Mouse (Mus musculus) lung, postnatal 25 days (tissue): ENCODE measurements around the gene Fam181a.

Experiments used
- DNase-seq: peaks from one replicate; pipeline ENCODE4 v3.0.0; 2022; ENCODE audit warnings: low spot score

Fam181a gene

GRCm38 (mm10) chr12:103356415-103356748, 45.6 kb downstream of the Fam181a start:
- DNase-seq: no peak

DNA sequence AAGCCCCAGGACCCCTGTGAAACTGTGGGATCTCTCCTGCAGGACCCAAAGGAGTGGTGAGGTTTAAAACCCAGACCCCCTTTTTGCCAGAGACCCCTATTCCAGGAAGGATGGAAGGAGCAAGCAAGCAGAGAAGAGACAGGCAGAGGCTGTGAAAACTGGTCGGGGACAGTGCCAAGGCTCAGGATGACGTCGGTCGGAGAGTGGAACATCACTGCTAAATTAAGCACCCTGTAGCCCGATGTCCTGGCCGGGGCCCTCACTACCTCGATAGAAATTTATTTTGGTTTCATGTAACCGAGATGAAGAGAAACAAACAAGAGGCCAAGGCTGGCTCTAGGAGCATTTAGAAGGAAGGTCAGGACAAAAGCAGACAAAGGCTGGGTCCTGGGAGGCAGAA, 47.4 kb downstream of the Fam181a start:
- no peak for DNase-seq

- no peak for DNase-seq
These were observed 48.4 kb downstream of the Fam181a start for GRCm38 (mm10) chr12:103358951-103359801.

DNA sequence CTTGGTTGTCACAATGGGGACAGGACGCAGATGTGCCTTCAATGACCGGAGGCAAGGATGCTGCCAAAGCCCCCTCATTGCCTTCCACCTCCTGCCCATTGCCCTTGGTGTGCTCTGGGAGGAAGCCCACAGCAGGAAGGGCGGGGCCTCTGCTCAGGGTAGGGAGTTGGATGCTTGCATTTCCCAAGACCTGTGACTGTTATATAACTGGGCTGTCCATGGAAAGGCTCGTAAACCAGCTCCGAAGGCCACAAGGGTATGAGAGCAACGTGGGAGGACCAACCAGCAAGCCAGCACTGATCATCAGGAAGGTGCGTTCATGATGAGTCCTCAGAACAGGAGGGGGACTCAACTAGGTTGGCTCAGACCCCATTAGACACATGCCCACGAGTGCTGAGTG, 50.0 kb downstream of the Fam181a start:
- no peak for DNase-seq

DNA sequence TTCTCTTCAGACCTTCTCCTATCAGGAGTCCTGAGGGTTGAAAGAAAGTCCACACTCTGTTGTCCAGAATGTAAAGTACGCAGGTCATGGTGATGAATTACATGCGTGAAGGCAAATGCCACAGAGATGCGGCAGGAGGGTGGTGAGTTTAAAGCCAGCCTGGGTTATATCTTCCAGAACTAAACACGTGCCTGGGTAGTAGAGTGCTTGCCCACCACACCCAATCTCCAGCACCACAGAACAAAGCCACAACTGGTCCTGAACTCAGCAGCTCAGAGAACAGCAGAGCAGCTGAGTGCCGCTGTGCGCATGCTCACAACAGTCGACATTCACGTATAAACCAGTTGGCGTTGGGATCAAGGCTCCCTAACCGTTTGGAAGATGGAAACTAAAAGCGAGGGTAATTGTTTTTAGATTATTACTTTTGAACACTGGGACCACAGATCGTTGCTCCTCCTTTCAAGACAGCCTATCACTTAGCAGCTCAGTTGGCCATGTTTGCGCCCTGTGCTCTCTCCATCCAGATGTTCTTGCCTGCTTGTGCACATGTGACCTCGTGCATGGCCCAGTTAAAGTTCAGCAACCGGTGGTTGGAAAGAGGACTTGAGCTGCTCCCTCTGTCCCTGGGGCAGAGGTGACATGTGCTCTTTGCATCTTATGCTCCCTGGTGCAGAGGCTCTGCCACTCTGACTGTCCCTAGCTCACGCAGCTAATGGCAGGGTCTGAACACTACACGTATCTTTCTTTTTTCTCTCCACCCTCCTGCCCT, 50.9 kb downstream of the Fam181a start:
- no peak for DNase-seq

GRCm38 (mm10) chr12:103362336-103362735, 51.6 kb downstream of the Fam181a start:
- no peak for DNase-seq
